Mouse (Mus musculus): ENCODE measurements around the gene Fam163b. TPM values are rescaled to one million over a fixed set of nuclear protein-coding genes. Genes with fewer than 3 reads are reported as not detected.

Gene Fam163b
- polyA plus RNA-seq, 1 experiment from 2014 or later = 11.0 TPM

- H3K27ac ChIP-seq (ENCODE audit: low read depth, low read length) = no peak overlapping the region
Observed at GRCm38 (mm10) chr2:27106816-27107215, 35.5 kb downstream of the Fam163b start.

DNA sequence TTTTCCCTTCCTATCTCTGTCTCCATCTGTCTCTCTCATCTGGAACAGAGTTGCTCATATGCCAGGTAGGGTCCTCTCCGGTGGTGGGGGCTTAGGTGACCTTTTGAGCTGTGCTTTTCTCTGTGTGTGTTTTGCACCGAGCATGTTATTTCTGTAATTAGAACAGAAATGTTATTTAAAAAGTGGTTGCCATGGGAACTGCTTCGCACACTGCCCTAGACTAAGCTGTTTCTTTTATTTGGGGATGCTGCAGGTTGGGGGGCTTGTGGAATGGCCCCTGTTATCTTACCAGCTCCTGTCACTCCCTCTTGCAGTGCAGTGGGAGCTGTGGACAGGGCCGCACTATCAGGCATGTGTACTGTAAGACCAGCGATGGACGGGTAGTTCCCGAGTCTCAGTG, 38.7 kb downstream of the Fam163b start:
- no peak overlapping the region for H3K4me2 ChIP-seq (ENCODE audit: low read depth, low read length)
- no peaks in the 10 kb centered on the region for H3K27me3 ChIP-seq (ENCODE audit: control insufficient read depth, insufficient read depth, low read length)
- 60% methylated on average over 7 of the region's 7 CpGs for WGBS
- H3K36me3 ChIP-seq (ENCODE audit: control insufficient read depth, insufficient read depth, low read length) = no peaks in the 10 kb centered on the region
- H3K9ac ChIP-seq (replicated peaks; ENCODE audit: low read depth, low read length) = no peak overlapping the region
- H3K4me1 ChIP-seq (ENCODE audit: control insufficient read depth, insufficient read depth, low read length) = no peaks in the 10 kb centered on the region
- H3K27ac ChIP-seq (ENCODE audit: low read depth, low read length) = no peak overlapping the region
- no peaks in the 10 kb centered on the region for H3K9me3 ChIP-seq (ENCODE audit: control insufficient read depth, low read length)
- ATAC-seq (ENCODE audit: low read depth) = no peak
- no peak overlapping the region for H3K4me3 ChIP-seq (ENCODE audit: low read depth, low read length)

More at GRCm38 (mm10) chr2:27106816-27107215, 35.5 kb downstream of the Fam163b start:
- Histone ChIP-seq H3K4me1 (ENCODE audit: control insufficient read depth, insufficient read depth, low read length) (no peaks in the 10 kb centered on the region), H3K9ac (replicated peaks; ENCODE audit: low read depth, low read length) (no peak overlapping the region), H3K4me2 (ENCODE audit: low read depth, low read length) (no peak overlapping the region), H3K4me3 (ENCODE audit: low read depth, low read length) (no peak overlapping the region), H3K36me3 (ENCODE audit: control insufficient read depth, insufficient read depth, low read length) (no peaks in the 10 kb centered on the region), H3K9me3 (ENCODE audit: control insufficient read depth, low read length) (no peaks in the 10 kb centered on the region), H3K27me3 (ENCODE audit: control insufficient read depth, insufficient read depth, low read length) (no peaks in the 10 kb centered on the region)
- WGBS = 62% methylated on average over 3 of the region's 3 CpGs
- ATAC-seq (ENCODE audit: low read depth) = no peak

DNA sequence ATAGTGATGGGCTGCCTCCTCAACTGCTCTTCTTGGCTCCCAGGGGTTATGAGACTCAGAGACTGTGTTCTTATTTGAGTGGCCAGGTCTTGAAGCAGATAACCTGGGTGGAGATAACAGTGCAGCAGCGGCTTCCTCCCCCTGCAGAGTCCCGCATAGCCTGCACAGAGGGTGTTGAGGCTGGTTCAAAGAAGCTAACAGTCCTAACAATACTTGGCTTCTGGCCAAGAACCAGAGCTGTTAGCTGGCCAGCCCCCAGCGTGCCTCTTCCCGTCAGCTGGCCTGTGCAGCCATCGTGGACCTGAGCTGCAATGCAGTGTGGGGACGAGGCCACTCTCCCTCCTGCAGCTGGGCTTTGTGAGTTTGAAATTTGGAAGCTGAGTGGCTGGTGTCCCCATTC, 44.5 kb downstream of the Fam163b start:
- Histone ChIP-seq H3K9ac (replicated peaks; ENCODE audit: low read depth, low read length) (no peak overlapping the region), H3K27me3 (ENCODE audit: control insufficient read depth, insufficient read depth, low read length) (no peaks in the 10 kb centered on the region), H3K4me2 (ENCODE audit: low read depth, low read length) (no peak overlapping the region), H3K36me3 (ENCODE audit: control insufficient read depth, insufficient read depth, low read length) (no peaks in the 10 kb centered on the region), H3K27ac (ENCODE audit: low read depth, low read length) (peak overlapping the region; percentile 16), H3K4me1 (ENCODE audit: control insufficient read depth, insufficient read depth, low read length) (peaks cover 11% of the 10 kb centered on the region), H3K9me3 (ENCODE audit: control insufficient read depth, low read length) (no peaks in the 10 kb centered on the region), H3K4me3 (ENCODE audit: low read depth, low read length) (no peak overlapping the region)
- peak; percentile 70 for ATAC-seq (ENCODE audit: low read depth)
- WGBS = 10% methylated on average over 6 of the region's 6 CpGs

GRCm38 (mm10) chr2:27097241-27097656, 45.0 kb downstream of the Fam163b start:
- Histone ChIP-seq H3K4me2 (ENCODE audit: low read depth, low read length) (no peak overlapping the region), H3K36me3 (ENCODE audit: control insufficient read depth, insufficient read depth, low read length) (no peaks in the 10 kb centered on the region), H3K9ac (replicated peaks; ENCODE audit: low read depth, low read length) (no peak overlapping the region), H3K27ac (ENCODE audit: low read depth, low read length) (peak overlapping the region; percentile 16; the same call in 1 of the 2 replicates), H3K4me1 (ENCODE audit: control insufficient read depth, insufficient read depth, low read length) (peaks cover 11% of the 10 kb centered on the region), H3K27me3 (ENCODE audit: control insufficient read depth, insufficient read depth, low read length) (no peaks in the 10 kb centered on the region), H3K9me3 (ENCODE audit: control insufficient read depth, low read length) (no peaks in the 10 kb centered on the region), H3K4me3 (ENCODE audit: low read depth, low read length) (no peak overlapping the region)
- ATAC-seq (ENCODE audit: low read depth) = peak; percentile 76
- 31% methylated on average over 6 of the region's 6 CpGs for WGBS

GRCm38 (mm10) chr2:27096341-27096981, 45.8 kb downstream of the Fam163b start:
- WGBS = 65% methylated on average over 13 of the region's 13 CpGs
- no peak for ATAC-seq (ENCODE audit: low read depth)
- no peak overlapping the region for H3K27ac ChIP-seq (ENCODE audit: low read depth, low read length)

GRCm38 (mm10) chr2:27095178-27095577, 47.1 kb downstream of the Fam163b start:
- no peak overlapping the region for H3K4me2 ChIP-seq (ENCODE audit: low read depth, low read length)
- no peak overlapping the region for H3K4me3 ChIP-seq (ENCODE audit: low read depth, low read length)
- ATAC-seq (ENCODE audit: low read depth) = no peak
- H3K36me3 ChIP-seq (ENCODE audit: control insufficient read depth, insufficient read depth, low read length) = no peaks in the 10 kb centered on the region
- H3K4me1 ChIP-seq (ENCODE audit: control insufficient read depth, insufficient read depth, low read length) = peaks cover 11% of the 10 kb centered on the region
- no peaks in the 10 kb centered on the region for H3K9me3 ChIP-seq (ENCODE audit: control insufficient read depth, low read length)
- WGBS = 92% methylated on average over 7 of the region's 7 CpGs
- H3K9ac ChIP-seq (replicated peaks; ENCODE audit: low read depth, low read length) = no peak overlapping the region
- no peaks in the 10 kb centered on the region for H3K27me3 ChIP-seq (ENCODE audit: control insufficient read depth, insufficient read depth, low read length)
- H3K27ac ChIP-seq (ENCODE audit: low read depth, low read length) = no peak overlapping the region

More at GRCm38 (mm10) chr2:27096341-27096981, 45.8 kb downstream of the Fam163b start:
- Histone ChIP-seq H3K9me3 (ENCODE audit: control insufficient read depth, low read length) (no peaks in the 10 kb centered on the region), H3K27me3 (ENCODE audit: control insufficient read depth, insufficient read depth, low read length) (no peaks in the 10 kb centered on the region), H3K36me3 (ENCODE audit: control insufficient read depth, insufficient read depth, low read length) (no peaks in the 10 kb centered on the region), H3K9ac (replicated peaks; ENCODE audit: low read depth, low read length) (no peak overlapping the region), H3K4me2 (ENCODE audit: low read depth, low read length) (no peak overlapping the region), H3K4me3 (ENCODE audit: low read depth, low read length) (no peak overlapping the region), H3K4me1 (ENCODE audit: control insufficient read depth, insufficient read depth, low read length) (peaks cover 11% of the 10 kb centered on the region)

GRCm38 (mm10) chr2:27089238-27089637, 53.1 kb downstream of the Fam163b start:
- ATAC-seq (ENCODE audit: low read depth) = no peak

DNA sequence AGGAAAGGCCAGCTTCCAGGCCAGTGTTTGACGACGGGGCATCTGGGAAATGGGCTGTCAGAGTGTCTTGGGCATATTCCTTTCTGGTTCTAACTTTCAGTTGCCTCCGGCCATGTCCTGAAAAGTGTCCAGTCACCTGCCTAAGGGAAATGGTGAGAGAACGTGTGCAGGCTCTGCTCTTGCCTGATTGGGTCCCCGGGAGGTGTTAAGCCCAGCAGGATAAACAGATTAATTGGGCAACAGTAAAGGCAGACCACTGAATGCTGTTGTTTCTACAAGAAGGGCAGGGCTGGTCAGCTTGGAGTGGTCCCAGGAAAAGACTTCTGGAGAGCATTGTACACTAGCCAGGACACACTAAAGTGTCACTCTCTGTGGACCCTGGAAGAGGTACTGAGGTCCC, 53.6 kb downstream of the Fam163b start:
- Histone ChIP-seq H3K36me3 (ENCODE audit: control insufficient read depth, insufficient read depth, low read length) (no peaks in the 10 kb centered on the region), H3K9ac (replicated peaks; ENCODE audit: low read depth, low read length) (no peak overlapping the region), H3K9me3 (ENCODE audit: control insufficient read depth, low read length) (no peaks in the 10 kb centered on the region), H3K27ac (ENCODE audit: low read depth, low read length) (no peak overlapping the region), H3K4me3 (ENCODE audit: low read depth, low read length) (no peak overlapping the region), H3K4me1 (ENCODE audit: control insufficient read depth, insufficient read depth, low read length) (no peaks in the 10 kb centered on the region), H3K4me2 (ENCODE audit: low read depth, low read length) (no peak overlapping the region), H3K27me3 (ENCODE audit: control insufficient read depth, insufficient read depth, low read length) (no peaks in the 10 kb centered on the region)
- 67% methylated on average over 5 of the region's 5 CpGs for WGBS
- no peak for ATAC-seq (ENCODE audit: low read depth)

More at GRCm38 (mm10) chr2:27089238-27089637, 53.1 kb downstream of the Fam163b start:
- 50% methylated on average over 1 of the region's 1 CpGs for WGBS
- no peak overlapping the region for H3K9ac ChIP-seq (replicated peaks; ENCODE audit: low read depth, low read length)
- H3K4me1 ChIP-seq (ENCODE audit: control insufficient read depth, insufficient read depth, low read length) = no peaks in the 10 kb centered on the region
- no peak overlapping the region for H3K4me3 ChIP-seq (ENCODE audit: low read depth, low read length)
- H3K4me2 ChIP-seq (ENCODE audit: low read depth, low read length) = no peak overlapping the region
- no peaks in the 10 kb centered on the region for H3K9me3 ChIP-seq (ENCODE audit: control insufficient read depth, low read length)
- no peaks in the 10 kb centered on the region for H3K27me3 ChIP-seq (ENCODE audit: control insufficient read depth, insufficient read depth, low read length)
- H3K27ac ChIP-seq (ENCODE audit: low read depth, low read length) = no peak overlapping the region
- no peaks in the 10 kb centered on the region for H3K36me3 ChIP-seq (ENCODE audit: control insufficient read depth, insufficient read depth, low read length)

DNA sequence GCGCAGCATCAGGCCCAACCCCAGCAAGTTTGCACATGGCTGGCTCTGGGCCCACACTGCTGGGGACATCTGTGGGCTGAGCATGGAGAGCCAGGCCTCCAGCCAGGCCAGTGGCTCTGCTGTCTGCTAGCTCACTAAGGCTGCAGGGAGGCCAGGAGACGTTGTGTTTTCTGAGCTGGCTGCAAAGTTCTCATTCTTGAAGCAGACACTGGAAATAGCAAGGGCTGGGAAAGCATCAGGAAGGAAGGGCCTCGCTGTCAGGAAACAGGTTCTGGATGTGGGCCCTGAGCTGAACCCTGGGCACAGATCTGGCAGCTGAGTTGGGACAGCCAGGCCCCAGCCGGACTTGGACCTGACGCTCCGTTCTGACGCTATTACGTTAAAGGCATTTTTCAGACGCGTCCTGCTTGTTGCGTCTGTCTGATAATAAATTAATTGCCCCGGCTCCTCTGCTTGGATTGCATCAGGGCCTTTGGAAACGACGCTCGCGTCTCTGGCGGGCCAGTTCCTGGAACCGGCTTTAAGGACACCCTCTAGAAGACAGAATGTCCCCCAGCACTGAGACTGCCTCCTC, 54.1 kb downstream of the Fam163b start:
- Histone ChIP-seq H3K4me2 (ENCODE audit: low read depth, low read length) (no peak overlapping the region), H3K4me1 (ENCODE audit: control insufficient read depth, insufficient read depth, low read length) (no peaks in the 10 kb centered on the region), H3K4me3 (ENCODE audit: low read depth, low read length) (no peak overlapping the region), H3K9me3 (ENCODE audit: control insufficient read depth, low read length) (no peaks in the 10 kb centered on the region), H3K9ac (replicated peaks; ENCODE audit: low read depth, low read length) (no peak overlapping the region), H3K36me3 (ENCODE audit: control insufficient read depth, insufficient read depth, low read length) (no peaks in the 10 kb centered on the region), H3K27me3 (ENCODE audit: control insufficient read depth, insufficient read depth, low read length) (no peaks in the 10 kb centered on the region), H3K27ac (ENCODE audit: low read depth, low read length) (0 out of 2 replicates have a peak overlapping the region, but pooled peaks have one; percentile 22)
- WGBS = 63% methylated on average over 18 of the region's 18 CpGs
- ATAC-seq (ENCODE audit: low read depth) = no peak
